8 mouse cellular contexts compared by ENCODE assay signal in the genomic region with DNA sequence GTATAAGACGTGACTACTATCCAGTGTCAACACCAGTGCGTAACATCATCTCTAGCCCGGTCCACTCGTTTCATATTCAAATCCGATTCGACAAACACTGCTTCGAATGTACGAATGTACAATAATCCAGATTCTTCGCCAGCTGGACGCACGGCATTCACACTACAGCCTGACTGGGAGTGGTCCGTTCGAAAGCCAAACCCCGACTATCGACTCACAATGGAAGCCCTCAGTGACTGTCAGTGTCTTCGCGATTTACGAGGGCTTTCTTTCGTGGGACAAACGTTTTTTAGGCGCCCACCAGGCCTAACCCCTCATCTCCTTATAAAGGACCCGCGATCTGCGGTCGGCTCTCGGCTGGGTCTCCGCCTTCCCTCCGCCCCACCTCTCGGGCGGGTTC. TPM values are rescaled to one million over a fixed set of nuclear protein-coding genes. Genes with fewer than 3 reads are reported as not detected.
DNase-seq lines count a peak whose midpoint lies in the region; ATAC-seq and TF ChIP-seq lines count a peak whose summit lies in the region.

No protein-coding gene starts in this region.

- H3K36me3 ChIP-seq in kidney, embryonic 16.5 days (ENCODE audit: insufficient read depth, low read length), result peaks cover 4% of the 10 kb centered on the region; the same call in 1 of the 2 replicates
- H3K36me3 ChIP-seq in forebrain, postnatal 0 days (ENCODE audit: insufficient read depth), result peaks cover 11% of the 10 kb centered on the region
- no peaks in the 10 kb centered on the region for H3K36me3 ChIP-seq in macrophage (ENCODE audit: inconsistent target)

- no peaks in the 10 kb centered on the region for H3K79me2 ChIP-seq in macrophage (ENCODE audit: inconsistent target)

- H3K9ac ChIP-seq in kidney, embryonic 16.5 days (replicated peaks; ENCODE audit: low read length), result peak overlapping the region; percentile 78
- peak overlapping the region; percentile 72 for H3K9ac ChIP-seq in forebrain, postnatal 0 days

- H3K4me1 ChIP-seq in kidney, embryonic 16.5 days (ENCODE audit: insufficient read depth, low read length), result peaks cover 17% of the 10 kb centered on the region
- H3K4me1 ChIP-seq in bone marrow macrophage, adult 2 months (ENCODE audit: control insufficient read depth, insufficient read depth, low read length), result peaks cover 5% of the 10 kb centered on the region
- H3K4me1 ChIP-seq in forebrain, postnatal 0 days (ENCODE audit: insufficient read depth), result peaks cover 5% of the 10 kb centered on the region; the same call in 1 of the 2 replicates

- DNase-seq in kidney, postnatal 4 days, result no peak
- DNase-seq in forebrain, postnatal 0 days, result no peak
- no peak for DNase-seq in urinary bladder, postnatal 14 days (ENCODE audit: low spot score)
- no peak for DNase-seq in right cerebral cortex, postnatal 4 days
- no peak for DNase-seq in spleen, adult 12 weeks (ENCODE audit: low spot score)

- 2% methylated on average over 30 of the region's 30 CpGs for WGBS in kidney, embryonic 16.5 days
- under 1% methylated on average over 30 of the region's 30 CpGs for WGBS in forebrain, postnatal 0 days
- 2% methylated on average over 30 of the region's 30 CpGs for WGBS in macrophage (ENCODE audit: missing documents)

- no peaks in the 10 kb centered on the region for H3K27me3 ChIP-seq in kidney, embryonic 16.5 days (ENCODE audit: insufficient read depth, low read length)
- H3K27me3 ChIP-seq in forebrain, postnatal 0 days (ENCODE audit: insufficient read depth, low read length), result no peaks in the 10 kb centered on the region

- ATAC-seq in kidney, embryonic 16.5 days (ENCODE audit: low FRiP score, low TSS enrichment), result peak; percentile 3; the same call in 1 of the 2 replicates
- ATAC-seq in forebrain, postnatal 0 days, result peak; percentile 36

- peak overlapping the region; percentile 87 for H3K4me2 ChIP-seq in kidney, embryonic 16.5 days (replicated peaks; ENCODE audit: low read depth, low read length)
- peak overlapping the region; percentile 91 for H3K4me2 ChIP-seq in forebrain, postnatal 0 days (ENCODE audit: low read depth)

- no peak for TF ChIP-seq POLR2A in bone marrow macrophage, adult 2 months (IDR thresholded peaks at IDR 0.05; ENCODE audit: borderline replicate concordance, low read depth, low read length)

- TF ChIP-seq CTCF in bone marrow macrophage, adult 2 months (IDR thresholded peaks at IDR 0.05; ENCODE audit: low read depth, low read length), result no peak
- no peak for TF ChIP-seq CTCF in forebrain, postnatal 0 days (IDR thresholded peaks at IDR 0.05; ENCODE audit: low read depth)

- peak overlapping the region; percentile 77 for H3K4me3 ChIP-seq in kidney, embryonic 16.5 days (ENCODE audit: low read length)
- H3K4me3 ChIP-seq in bone marrow macrophage, adult 2 months (ENCODE audit: insufficient read depth, low read length), result peak overlapping the region; percentile 72
- peak overlapping the region; percentile 70 for H3K4me3 ChIP-seq in forebrain, postnatal 0 days (ENCODE audit: low read depth, low read length)
- H3K4me3 ChIP-seq in macrophage (ENCODE audit: inconsistent target), result peak overlapping the region; percentile 65

- no peaks in the 10 kb centered on the region for H3K9me3 ChIP-seq in kidney, embryonic 16.5 days (ENCODE audit: low read length)
- H3K9me3 ChIP-seq in forebrain, postnatal 0 days (ENCODE audit: low read length), result no peaks in the 10 kb centered on the region

- no peak overlapping the region for H3K27ac ChIP-seq in kidney, embryonic 16.5 days (ENCODE audit: low read length)
- no peak overlapping the region for H3K27ac ChIP-seq in bone marrow macrophage, adult 2 months (ENCODE audit: insufficient read depth, low read depth, low read length)
- H3K27ac ChIP-seq in forebrain, postnatal 0 days (ENCODE audit: low read depth, low read length), result peak overlapping the region; percentile 80
- no peak overlapping the region for H3K27ac ChIP-seq in macrophage

RNA-seq across cellular contexts. Expression of gene Rabl2, which starts 0.4 kb away (rescaled TPM):
- 56.1 and 59.5 TPM in 2 replicates for polyA plus RNA-seq in kidney, embryonic 16.5 days (2015; fragmentation: Nextera tagmentation; extraction: Ambion mirVana)
- polyA plus RNA-seq in bone marrow macrophage, adult 2 months (2012; ENCODE audit: insufficient read depth, insufficient read length, missing spikeins), result 12.0 and 12.3 TPM in 2 replicates
- total RNA-seq in forebrain, postnatal 0 days (2014; rRNA removed), result 38.6 and 51.3 TPM in 2 replicates
- polyA plus RNA-seq in forebrain, postnatal 0 days (2015; fragmentation: Nextera tagmentation; extraction: Ambion mirVana), result 62.4 and 62.6 TPM in 2 replicates
- total RNA-seq in macrophage (2018; cell fraction: chromatin; rRNA removed), result 10 to 100 TPM in 13 of 26 experiments, 1 to 10 TPM in 13; 2.5 to 17.8 (median 10.2) TPM
- total RNA-seq in macrophage (2018; cell fraction: cytosol; rRNA removed), result 1 to 10 TPM; 2.1 to 5.0 (median 3.5) TPM
- total RNA-seq in macrophage (2018; cell fraction: nucleus; rRNA removed), result 10 to 100 TPM in 5 of 26 experiments, 1 to 10 TPM in 21; 2.7 to 17.5 (median 6.5) TPM
- 4.3 to 7.5 TPM (median 6.2 TPM) in 3 replicates for polyA plus RNA-seq in macrophage (2018)

RNA-seq across cellular contexts. Expression of gene Acr, which starts 23.2 kb away (rescaled TPM):
- 0.15 TPM in 1 of 2 replicates, not detected in the other for polyA plus RNA-seq in kidney, embryonic 16.5 days (2015; fragmentation: Nextera tagmentation; extraction: Ambion mirVana)
- polyA plus RNA-seq in bone marrow macrophage, adult 2 months (2012; ENCODE audit: insufficient read depth, insufficient read length, missing spikeins), result not detected in 2 replicates
- 2.0 and 3.6 TPM in 2 replicates for total RNA-seq in forebrain, postnatal 0 days (2014; rRNA removed)
- polyA plus RNA-seq in forebrain, postnatal 0 days (2015; fragmentation: Nextera tagmentation; extraction: Ambion mirVana), result 1.3 and 2.0 TPM in 2 replicates
- not detected for total RNA-seq in macrophage (2018; cell fraction: chromatin; rRNA removed)
- not detected for total RNA-seq in macrophage (2018; cell fraction: cytosol; rRNA removed)
- not detected for total RNA-seq in macrophage (2018; cell fraction: nucleus; rRNA removed)
- polyA plus RNA-seq in macrophage (2018), result not detected in 3 replicates
